Mouse (Mus musculus) CD4-positive naive resting alpha-beta T cell, adult 76 days (primary cell): ENCODE data around the gene Gm15319. TPM values are rescaled to one million over a fixed set of nuclear protein-coding genes. Genes with fewer than 3 reads are reported as not detected.

Source experiments
- total RNA-seq: library from RNA; stranded (reverse); gene quantifications from one replicate; pipeline ENCODE4 v1.2.4, GENCODE M21; 2023

Gene Gm15319
- not detected for total RNA-seq

DNA sequence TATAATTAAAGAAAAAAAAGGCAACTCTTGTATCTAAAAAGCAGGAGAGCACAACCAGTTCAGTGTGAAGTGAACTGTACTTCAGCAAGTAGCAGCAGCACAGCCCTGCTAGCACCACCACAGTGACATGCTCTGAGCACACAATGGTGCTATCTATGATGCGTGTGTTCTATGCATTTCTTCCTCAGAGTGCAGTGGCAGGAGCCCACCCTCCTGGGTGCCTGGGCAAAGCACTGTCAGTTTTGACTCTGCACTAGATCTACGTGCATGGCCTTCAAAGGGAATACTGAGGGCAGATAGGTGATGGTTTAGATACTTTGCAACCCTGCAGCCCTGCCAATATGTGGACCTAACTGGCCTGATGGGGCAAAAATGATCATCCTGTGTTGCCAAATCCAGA is at the start of gene Gm15319:
Gene Gm15319 (minus strand): TSS at position 101 of the 400 bp plus-strand sequence.

